Mouse (Mus musculus) heart, postnatal 14 days (tissue): Measurements from ENCODE around the gene 9130204L05Rik. TPM values are rescaled to one million over a fixed set of nuclear protein-coding genes. Genes with fewer than 3 reads are reported as not detected.

Source experiments
- DNase-seq, 2 experiments: peaks; one replicate each; pipeline ENCODE4 v3.0.0; 2021 to 2022
- intact Hi-C: fragments of 180-260 bp; cut with DNase I; formaldehyde crosslinking; loops from one replicate; pipeline ENCODE4 v1.15.1; 2025
- long read RNA-seq, 2 experiments: library from polyadenylated mRNA; stranded (forward); transcript quantifications; one replicate each; pipeline ENCODE4 v2.0.0; 2021
- total RNA-seq, 2 experiments: library from RNA; stranded (reverse); gene quantifications; 2 replicates each; pipeline ENCODE4 v1.2.3; 2021

9130204L05Rik gene
- total RNA-seq = not detected
- long read RNA-seq, experiment 1 = 0 reads
- long read RNA-seq, experiment 2 = 0 reads

- intact Hi-C loops = no loop called here
- no peak for DNase-seq
Observed at GRCm38 (mm10) chr3:91090703-91091102, at the start of gene 9130204L05Rik. 9130204L05Rik (minus strand) TSS chr3:91090803.

GRCm38 (mm10) chr3:91108696-91109095 lies 18.1 kb upstream of the 9130204L05Rik start:
- DNase-seq = no peak
- intact Hi-C loops = no loop called here

GRCm38 (mm10) chr3:91059211-91059610 lies 31.4 kb downstream of the 9130204L05Rik start:
- no peak for DNase-seq
- intact Hi-C loops = no loop called here

- intact Hi-C loops = no loop called here
- DNase-seq = no peak
Observed at GRCm38 (mm10) chr3:91052654-91053053, 37.9 kb downstream of the 9130204L05Rik start.
